Mouse (Mus musculus) hindbrain, embryonic 11.5 days (tissue): ENCODE results near the gene Zfp689. TPM values are rescaled to one million over a fixed set of nuclear protein-coding genes. Genes with fewer than 3 reads are reported as not detected.

ENCODE experiments used
- ATAC-seq: fragments of 200-750 bp; cut with Nextera tagmentation; 2 replicates; pipeline ENCODE4 v1.8.0; 2017; ENCODE audit warnings: mild to moderate bottlenecking, moderate TSS enrichment, moderate library complexity; ENCODE audit not compliant: low FRiP score
- DNase-seq: peaks from one replicate; pipeline ENCODE4 v3.0.0-alpha.2; 2015; ENCODE audit warnings: low spot score
- H3K27ac ChIP-seq: fragments of 300-500 bp; sonication (generic); 2 replicates; pipeline ENCODE4 v1.5.1; 2014; ENCODE audit warnings: mild to moderate bottlenecking, low read depth, low read length
- H3K27me3 ChIP-seq: fragments of 300-500 bp; sonication (generic); 2 replicates; pipeline ENCODE4 v1.6.1; 2014; ENCODE audit warnings: mild to moderate bottlenecking, low read length, moderate library complexity, mixed read lengths; ENCODE audit not compliant: control insufficient read depth, insufficient read depth
- H3K36me3 ChIP-seq: fragments of 300-500 bp; sonication (generic); 2 replicates; pipeline ENCODE4 v1.6.1; 2014; ENCODE audit warnings: mild to moderate bottlenecking, low read length, moderate library complexity, mixed read lengths; ENCODE audit not compliant: control insufficient read depth, insufficient read depth
- H3K4me1 ChIP-seq: fragments of 300-500 bp; sonication (generic); replicated peaks from 2 replicates; pipeline ENCODE4 v1.6.1; 2014; ENCODE audit warnings: low read length, mixed read lengths; ENCODE audit not compliant: control insufficient read depth, insufficient read depth
- H3K4me2 ChIP-seq: fragments of 300-500 bp; sonication (generic); replicated peaks from 2 replicates; pipeline ENCODE4 v1.6.1; 2014; ENCODE audit warnings: mild to moderate bottlenecking, low read depth, low read length
- H3K4me3 ChIP-seq: fragments of 300-500 bp; sonication (generic); 2 replicates; pipeline ENCODE4 v1.5.1; 2014; ENCODE audit warnings: low read depth, low read length
- H3K9ac ChIP-seq: fragments of 300-500 bp; sonication (generic); 2 replicates; pipeline ENCODE4 v1.6.1; 2014; ENCODE audit warnings: low read depth, low read length
- H3K9me3 ChIP-seq: fragments of 300-500 bp; sonication (generic); 2 replicates; pipeline ENCODE4 v1.6.1; 2016; ENCODE audit warnings: low read length; ENCODE audit not compliant: control insufficient read depth
- WGBS: fragments of 180-500 bp; shearing (Covaris S2); extraction: QIAGEN DNeasy Blood & Tissue Kit; methylation state at CpG from one replicate; pipeline ENCODE4 v1.1.7; 2014; 5-methylcytosine and 5-hydroxymethylcytosine counted together
- polyA plus RNA-seq: library from polyadenylated mRNA; unstranded; fragments of >200 nt; fragmentation: Nextera tagmentation; extraction: Ambion mirVana; gene quantifications from 2 replicates; pipeline ENCODE4 v1.2.1, GENCODE M21; 2014

Zfp689 gene
- polyA plus RNA-seq, 1 experiment from 2014 or later: 13.5 TPM

- Histone ChIP-seq H3K9ac (peak overlapping the region; percentile 84), H3K9me3 (no peaks in the 10 kb centered on the region), H3K27me3 (no peaks in the 10 kb centered on the region), H3K4me2 (peak overlapping the region; percentile 87), H3K36me3 (peaks cover 14% of the 10 kb centered on the region), H3K4me3 (peak overlapping the region; percentile 90), H3K4me1 (peaks cover 8% of the 10 kb centered on the region; the same call in 1 of the 2 replicates), H3K27ac (peak overlapping the region; percentile 95)
- DNase-seq (peak; percentile 11), ATAC-seq (no peak)
- WGBS: 5% methylated on average over 47 of the region's 48 CpGs
Measured at GRCm38 (mm10) chr7:127479318-127480225, 30.6 kb upstream of the Zfp689 start.

- DNase-seq: peak; percentile 93
- Histone ChIP-seq H3K4me3 (peak within 1 kb of the TSS; percentile 90), H3K9me3 (no peaks in the 10 kb centered on the region), H3K9ac (peak within 1 kb of the TSS; percentile 84), H3K27me3 (no peaks in the 10 kb centered on the region), H3K4me2 (peak within 1 kb of the TSS; percentile 87), H3K36me3 (peaks cover 19% of the 10 kb centered on the region), H3K27ac (peak within 1 kb of the TSS; percentile 95), H3K4me1 (peaks cover 8% of the 10 kb centered on the region; the same call in 1 of the 2 replicates)
- peak; percentile 83 for ATAC-seq
- under 1% methylated on average over 41 of the region's 62 CpGs for WGBS
Measured at GRCm38 (mm10) chr7:127478635-127479317, 29.8 kb upstream of the Zfp689 start, which contains the start of gene Fbrs. Gene Fbrs, plus strand, starts transcription at chr7:127479199.

GRCm38 (mm10) chr7:127477687-127478634 lies 29.0 kb upstream of the Zfp689 start:
- WGBS: under 1% methylated on average over 50 of the region's 50 CpGs
- no peaks in the 10 kb centered on the region for H3K9me3 ChIP-seq
- peaks cover 8% of the 10 kb centered on the region; the same call in 1 of the 2 replicates for H3K4me1 ChIP-seq
- H3K27ac ChIP-seq: peak overlapping the region; percentile 95
- H3K27me3 ChIP-seq: no peaks in the 10 kb centered on the region
- peak overlapping the region; percentile 87 for H3K4me2 ChIP-seq
- peak overlapping the region; percentile 90 for H3K4me3 ChIP-seq
- peak; percentile 92 for ATAC-seq
- peak; percentile 100 for DNase-seq
- H3K36me3 ChIP-seq: peaks cover 24% of the 10 kb centered on the region
- peak overlapping the region; percentile 84 for H3K9ac ChIP-seq

GRCm38 (mm10) chr7:127476855-127477254 lies 27.9 kb upstream of the Zfp689 start:
- no peak for DNase-seq
- H3K9me3 ChIP-seq: no peaks in the 10 kb centered on the region
- WGBS: 84% methylated on average over 4 of the region's 4 CpGs
- peak overlapping the region; percentile 84; the same call in 1 of the 2 replicates for H3K9ac ChIP-seq
- H3K4me2 ChIP-seq: peak overlapping the region; percentile 87; the same call in 1 of the 2 replicates
- H3K4me3 ChIP-seq: peak overlapping the region; percentile 90
- H3K4me1 ChIP-seq: peaks cover 8% of the 10 kb centered on the region; the same call in 1 of the 2 replicates
- no peak for ATAC-seq
- H3K36me3 ChIP-seq: peaks cover 24% of the 10 kb centered on the region
- peak overlapping the region; percentile 95; the same call in 1 of the 2 replicates for H3K27ac ChIP-seq
- no peaks in the 10 kb centered on the region for H3K27me3 ChIP-seq

GRCm38 (mm10) chr7:127476336-127476735 lies 27.4 kb upstream of the Zfp689 start:
- no peak for ATAC-seq
- no peak overlapping the region for H3K27ac ChIP-seq
- no peaks in the 10 kb centered on the region for H3K27me3 ChIP-seq
- no peak overlapping the region for H3K9ac ChIP-seq
- no peak for DNase-seq
- peaks cover 24% of the 10 kb centered on the region for H3K36me3 ChIP-seq
- WGBS: 95% methylated on average over 11 of the region's 11 CpGs
- H3K4me3 ChIP-seq: no peak overlapping the region
- H3K4me1 ChIP-seq: peaks cover 8% of the 10 kb centered on the region; the same call in 1 of the 2 replicates
- H3K9me3 ChIP-seq: no peaks in the 10 kb centered on the region
- no peak overlapping the region for H3K4me2 ChIP-seq

- H3K4me3 ChIP-seq: no peak overlapping the region
- no peaks in the 10 kb centered on the region for H3K9me3 ChIP-seq
- H3K36me3 ChIP-seq: peaks cover 22% of the 10 kb centered on the region
- no peaks in the 10 kb centered on the region for H3K27me3 ChIP-seq
- no peak overlapping the region for H3K4me2 ChIP-seq
- WGBS: 91% methylated on average over 11 of the region's 11 CpGs
- peaks cover 4% of the 10 kb centered on the region; the same call in 1 of the 2 replicates for H3K4me1 ChIP-seq
- ATAC-seq: no peak
- no peak overlapping the region for H3K9ac ChIP-seq
- no peak for DNase-seq
- H3K27ac ChIP-seq: no peak overlapping the region
Measured at GRCm38 (mm10) chr7:127475186-127475740, 26.3 kb upstream of the Zfp689 start.

- no peak overlapping the region for H3K4me2 ChIP-seq
- DNase-seq: no peak
- peaks cover 22% of the 10 kb centered on the region for H3K36me3 ChIP-seq
- no peaks in the 10 kb centered on the region for H3K27me3 ChIP-seq
- H3K27ac ChIP-seq: no peak overlapping the region
- no peaks in the 10 kb centered on the region; the same call in 1 of the 2 replicates for H3K4me1 ChIP-seq
- WGBS: 90% methylated on average over 6 of the region's 6 CpGs
- H3K4me3 ChIP-seq: no peak overlapping the region
- no peak for ATAC-seq
- H3K9me3 ChIP-seq: no peaks in the 10 kb centered on the region
- H3K9ac ChIP-seq: no peak overlapping the region
Measured at GRCm38 (mm10) chr7:127474378-127475070, 25.6 kb upstream of the Zfp689 start.
